Mouse (Mus musculus): Measurements from ENCODE around the gene Ppm1b. TPM values are rescaled to one million over a fixed set of nuclear protein-coding genes. Genes with fewer than 3 reads are reported as not detected.

Ppm1b gene
- total and polyA plus RNA-seq, 3 experiments: 45.7 to 51.6 TPM; not detected in 1

GRCm38 (mm10) chr17:85067331-85067730 lies 110.8 kb downstream of the Ppm1b start:
- no peaks in the 10 kb centered on the region for H3K27me3 ChIP-seq (ENCODE audit: control insufficient read depth in 1 of 2, insufficient read depth in 2 of 2, low read length in 2 of 2)

GRCm38 (mm10) chr17:85070658-85071057 lies 114.1 kb downstream of the Ppm1b start:
- no peaks in the 10 kb centered on the region for H3K9me3 ChIP-seq (replicated peaks; ENCODE audit: insufficient read depth, low read length)
- H3K4me3 ChIP-seq (ENCODE audit: control insufficient read depth in 1 of 2, insufficient read depth in 1 of 2, low read depth in 2 of 2, low read length in 2 of 2): no peak overlapping the region
- H3K27me3 ChIP-seq (ENCODE audit: control insufficient read depth in 1 of 2, insufficient read depth in 2 of 2, low read length in 2 of 2): no peaks in the 10 kb centered on the region
- TF ChIP-seq SMC3 (IDR thresholded peaks at IDR 0.05; ENCODE audit: low read depth, low read length) (no peak), NELFE (IDR thresholded peaks at IDR 0.05; ENCODE audit: low read depth, low read length) (no peak), UBTF (IDR thresholded peaks at IDR 0.05; ENCODE audit: borderline replicate concordance, insufficient read depth, low read depth, low read length) (no peak), GABPA (IDR thresholded peaks at IDR 0.05; ENCODE audit: low read depth, low read length) (no peak), CTCF (IDR thresholded peaks at IDR 0.05 in 2 of 3, conservative IDR thresholded peaks at IDR 0.05 in 1 of 3; ENCODE audit: control insufficient read depth in 1 of 3, insufficient read depth in 1 of 3, low read depth in 2 of 3, low read length in 3 of 3, poor library complexity in 1 of 3, severe bottlenecking in 1 of 3) (no peak), ETS1 (IDR thresholded peaks at IDR 0.05; ENCODE audit: low read depth, low read length) (no peak), CHD2 (IDR thresholded peaks at IDR 0.05; ENCODE audit: low read length) (no peak), TCF12 (IDR thresholded peaks at IDR 0.05; ENCODE audit: low read depth, low read length) (no peak), MYC (IDR thresholded peaks at IDR 0.05; ENCODE audit: low read depth, low read length) (no peak), GATA1 (IDR thresholded peaks at IDR 0.05; ENCODE audit: low read depth, low read length) (no peak), E2F4 (IDR thresholded peaks at IDR 0.05; ENCODE audit: borderline replicate concordance, low read depth, low read length) (no peak), ZKSCAN1 (IDR thresholded peaks at IDR 0.05; ENCODE audit: low read depth, low read length) (no peak)
- H3K9ac ChIP-seq (ENCODE audit: control insufficient read depth, low read depth, low read length, poor library complexity, severe bottlenecking): no peak overlapping the region
- no peak for DNase-seq (ENCODE audit: low read depth, low spot score)
- H3K79me2 ChIP-seq (ENCODE audit: control insufficient read depth, insufficient read depth, low read length, poor library complexity): no peaks in the 10 kb centered on the region
- no peak overlapping the region for H3K27ac ChIP-seq (ENCODE audit: control insufficient read depth, low read depth, low read length)
- no peaks in the 10 kb centered on the region for H3K4me1 ChIP-seq (ENCODE audit: control insufficient read depth in 1 of 2, insufficient read depth in 2 of 2, low read length in 2 of 2)
- H3K36me3 ChIP-seq (ENCODE audit: control insufficient read depth in 1 of 2, insufficient read depth in 2 of 2, low read length in 2 of 2): no peaks in the 10 kb centered on the region; a peak in 2 of 4 replicates

More at GRCm38 (mm10) chr17:85067331-85067730, 110.8 kb downstream of the Ppm1b start:
- Histone ChIP-seq H3K9ac (ENCODE audit: control insufficient read depth, low read depth, low read length, poor library complexity, severe bottlenecking) (no peak overlapping the region), H3K79me2 (ENCODE audit: control insufficient read depth, insufficient read depth, low read length, poor library complexity) (no peaks in the 10 kb centered on the region), H3K27ac (ENCODE audit: control insufficient read depth, low read depth, low read length) (no peak overlapping the region), H3K4me3 (ENCODE audit: control insufficient read depth in 1 of 2, insufficient read depth in 1 of 2, low read depth in 2 of 2, low read length in 2 of 2) (no peak overlapping the region), H3K36me3 (ENCODE audit: control insufficient read depth in 1 of 2, insufficient read depth in 2 of 2, low read length in 2 of 2) (no peaks in the 10 kb centered on the region; a peak in 2 of 4 replicates), H3K9me3 (replicated peaks; ENCODE audit: insufficient read depth, low read length) (no peaks in the 10 kb centered on the region), H3K4me1 (ENCODE audit: control insufficient read depth in 1 of 2, insufficient read depth in 2 of 2, low read length in 2 of 2) (no peaks in the 10 kb centered on the region)
- no peak for DNase-seq (ENCODE audit: low read depth, low spot score)
- TF ChIP-seq POLR2AphosphoS2 (IDR thresholded peaks at IDR 0.05; ENCODE audit: low read length): no peak
- TF ChIP-seq HCFC1 (IDR thresholded peaks at IDR 0.05; ENCODE audit: low read depth, low read length): no peak
- no peak for TF ChIP-seq TBP (IDR thresholded peaks at IDR 0.05; ENCODE audit: low read depth, low read length)
- TF ChIP-seq RCOR1 (IDR thresholded peaks at IDR 0.05; ENCODE audit: low read depth, low read length): no peak
- no peak for TF ChIP-seq EP300 (IDR thresholded peaks at IDR 0.05; ENCODE audit: low read depth in 1 of 2, low read length in 2 of 2)
- no peak for TF ChIP-seq RAD21 (IDR thresholded peaks at IDR 0.05; ENCODE audit: low read depth, low read length)
- TF ChIP-seq ETS1 (IDR thresholded peaks at IDR 0.05; ENCODE audit: low read depth, low read length): no peak
- TF ChIP-seq BHLHE40 (IDR thresholded peaks at IDR 0.05; ENCODE audit: borderline replicate concordance, low read depth, low read length): no peak
- TF ChIP-seq JUND (IDR thresholded peaks at IDR 0.05; ENCODE audit: low read depth, low read length): no peak
- no peak for TF ChIP-seq ZKSCAN1 (IDR thresholded peaks at IDR 0.05; ENCODE audit: low read depth, low read length)
- TF ChIP-seq USF1 (IDR thresholded peaks at IDR 0.05; ENCODE audit: low read depth, low read length): no peak
- no peak for TF ChIP-seq ZNF384 (IDR thresholded peaks at IDR 0.05; ENCODE audit: low read depth, low read length)
- TF ChIP-seq MAFK (IDR thresholded peaks at IDR 0.05; ENCODE audit: borderline replicate concordance, low read depth, low read length): no peak
- no peak for TF ChIP-seq NRF1 (IDR thresholded peaks at IDR 0.05; ENCODE audit: insufficient read depth, low read depth, low read length, poor library complexity, severe bottlenecking)
- TF ChIP-seq MYC (IDR thresholded peaks at IDR 0.05; ENCODE audit: low read depth, low read length): no peak

All from MEL (cell line).